Mouse (Mus musculus) lung, adult 18-20 months (tissue): ENCODE measurements around the gene Scube3.
A peak's percentile ranks its signal among the peaks of the same experiment; 100 is the strongest.

Experiments
- DNase-seq, 2 experiments: peaks; one replicate each; pipeline ENCODE4 v3.0.0; 2022; ENCODE audit warnings: mixed read lengths in 2 of 2

Scube3 gene

GRCm38 (mm10) chr17:28223561-28224391 is 81.8 kb downstream of the Scube3 start:
- peak; percentile 94 to 97 for DNase-seq
